ENCODE assay signal across 9 mouse cellular contexts in genomic region chr12:17691320-17691876, GRCm38 (mm10). TPM values are rescaled to one million over a fixed set of nuclear protein-coding genes. Genes with fewer than 3 reads are reported as not detected.
DNase-seq lines count a peak whose midpoint lies in the region; ATAC-seq lines count a peak whose summit lies in the region.
"Had no signal": no experiment of that assay in that cellular context is flagged by ENCODE, and none has a peak within 500 bp of the region (broad histone marks: within the 10 kb centered on the region; RNA-seq: fewer than 3 reads in every experiment).

No protein-coding gene starts in this region.

- peaks cover 40% of the 10 kb centered on the region for H3K27me3 ChIP-seq in erythroblast, embryonic 14.5 days (ENCODE audit: control insufficient read depth)
- H3K27me3 ChIP-seq in forebrain, embryonic 10.5 days (ENCODE audit: poor library complexity, severe bottlenecking): peaks cover 4% of the 10 kb centered on the region; the same call in 1 of the 2 replicates
- H3K27me3 ChIP-seq in intestine, embryonic 14.5 days (replicated peaks; ENCODE audit: control insufficient read depth, insufficient read depth, low read length): no peaks in the 10 kb centered on the region
- peaks cover 19% of the 10 kb centered on the region for H3K27me3 ChIP-seq in liver, embryonic 16.5 days (ENCODE audit: control insufficient read depth, insufficient read depth, low read depth, low read length)
- H3K27me3 ChIP-seq in neural tube, embryonic 15.5 days (replicated peaks): 0 out of 2 replicates have a peak, but pooled peaks cover 3% of the 10 kb centered on the region

- H3K9ac ChIP-seq in intestine, embryonic 14.5 days (ENCODE audit: low read length): peak overlapping the region; percentile 63
- peak overlapping the region; percentile 72 for H3K9ac ChIP-seq in liver, embryonic 16.5 days (ENCODE audit: low read depth, low read length)
- H3K9ac ChIP-seq in neural tube, embryonic 15.5 days (replicated peaks): peak overlapping the region; percentile 75

- H3K9me3 ChIP-seq in erythroblast, embryonic 14.5 days (ENCODE audit: control insufficient read depth, low read length): peaks cover 2% of the 10 kb centered on the region; the same call in 1 of the 2 replicates
- no peaks in the 10 kb centered on the region for H3K9me3 ChIP-seq in forebrain, embryonic 10.5 days
- no peaks in the 10 kb centered on the region for H3K9me3 ChIP-seq in intestine, embryonic 14.5 days (ENCODE audit: control insufficient read depth, low read length)
- H3K9me3 ChIP-seq in liver, embryonic 16.5 days (replicated peaks; ENCODE audit: control insufficient read depth, low read length): no peaks in the 10 kb centered on the region
- no peaks in the 10 kb centered on the region for H3K9me3 ChIP-seq in neural tube, embryonic 15.5 days (replicated peaks)

- no peak for ATAC-seq in erythroblast, adult 5-6 weeks (replicated peaks; ENCODE audit: low FRiP score, poor library complexity, severe bottlenecking)
- ATAC-seq in intestine, embryonic 14.5 days (replicated peaks; ENCODE audit: low FRiP score, low TSS enrichment, low read depth): peak; percentile 13; the same call in 1 of the 2 replicates
- ATAC-seq in liver, embryonic 16.5 days (ENCODE audit: low read depth): no peak
- ATAC-seq in neural tube, embryonic 15.5 days (ENCODE audit: low FRiP score): peak; percentile 65

- under 1% methylated on average over 30 of the region's 30 CpGs for WGBS in forebrain, embryonic 10.5 days
- WGBS in intestine, embryonic 14.5 days: 1% methylated on average over 30 of the region's 30 CpGs
- under 1% methylated on average over 27 of the region's 30 CpGs for WGBS in liver, embryonic 16.5 days (ENCODE audit: insufficient replicate concordance)
- under 1% methylated on average over 30 of the region's 30 CpGs for WGBS in neural tube, embryonic 15.5 days

- H3K36me3 ChIP-seq in erythroblast, embryonic 14.5 days (ENCODE audit: control insufficient read depth): no peaks in the 10 kb centered on the region
- H3K36me3 ChIP-seq in forebrain, embryonic 10.5 days (replicated peaks): no peaks in the 10 kb centered on the region
- no peaks in the 10 kb centered on the region for H3K36me3 ChIP-seq in intestine, embryonic 14.5 days (ENCODE audit: control insufficient read depth, insufficient read depth, low read length)
- no peaks in the 10 kb centered on the region for H3K36me3 ChIP-seq in liver, embryonic 16.5 days (ENCODE audit: control insufficient read depth, insufficient read depth)
- H3K36me3 ChIP-seq in neural tube, embryonic 15.5 days: no peaks in the 10 kb centered on the region
- H3K36me3 ChIP-seq: G1E had no signal

- peak; percentile 48 for DNase-seq in adrenal gland, adult 2 months
- no peak for DNase-seq in forebrain, embryonic 10.5 days (ENCODE audit: extremely low spot score, low spot score)
- DNase-seq in intestine, embryonic 14.5 days (ENCODE audit: low spot score): peak; percentile 81
- no peak for DNase-seq in frontal cortex, postnatal 25 days (ENCODE audit: low spot score in 2 of 2)

- peak overlapping the region; percentile 90 for H3K27ac ChIP-seq in forebrain, embryonic 10.5 days
- H3K27ac ChIP-seq in intestine, embryonic 14.5 days (ENCODE audit: low read depth): no peak overlapping the region
- no peak overlapping the region for H3K27ac ChIP-seq in liver, embryonic 16.5 days (ENCODE audit: low read length)
- peak overlapping the region; percentile 71; the same call in 1 of the 2 replicates for H3K27ac ChIP-seq in neural tube, embryonic 15.5 days (replicated peaks)

- peak overlapping the region; percentile 67 for H3K4me3 ChIP-seq in erythroblast, embryonic 14.5 days (replicated peaks)
- H3K4me3 ChIP-seq in forebrain, embryonic 10.5 days: peak overlapping the region; percentile 83
- peak overlapping the region; percentile 79 for H3K4me3 ChIP-seq in intestine, embryonic 14.5 days (ENCODE audit: low read depth, low read length)
- H3K4me3 ChIP-seq in liver, embryonic 16.5 days (ENCODE audit: low read depth, low read length): peak overlapping the region; percentile 73
- H3K4me3 ChIP-seq in neural tube, embryonic 15.5 days (replicated peaks): peak overlapping the region; percentile 79

- H3K4me2 ChIP-seq in intestine, embryonic 14.5 days (ENCODE audit: low read length): peak overlapping the region; percentile 93
- H3K4me2 ChIP-seq in liver, embryonic 16.5 days (ENCODE audit: low read depth, low read length): peak overlapping the region; percentile 90
- peak overlapping the region; percentile 96 for H3K4me2 ChIP-seq in neural tube, embryonic 15.5 days

- H3K4me1 ChIP-seq in erythroblast, embryonic 14.5 days (ENCODE audit: control insufficient read depth): peaks cover 21% of the 10 kb centered on the region
- peaks cover 60% of the 10 kb centered on the region for H3K4me1 ChIP-seq in forebrain, embryonic 10.5 days
- H3K4me1 ChIP-seq in intestine, embryonic 14.5 days (replicated peaks; ENCODE audit: control insufficient read depth, insufficient read depth, low read length): peaks cover 13% of the 10 kb centered on the region
- H3K4me1 ChIP-seq in liver, embryonic 16.5 days (ENCODE audit: control insufficient read depth, low read depth, low read length): peaks cover 21% of the 10 kb centered on the region
- H3K4me1 ChIP-seq in neural tube, embryonic 15.5 days: peaks cover 23% of the 10 kb centered on the region

RNA-seq across cellular contexts. Expression of gene Hpcal1, which starts 0.7 kb away (rescaled TPM):
- polyA plus RNA-seq in erythroblast, embryonic 14.5 days (2012): 0.07 and 0.10 TPM in 2 replicates
- 23.8 and 30.3 TPM in 2 replicates for total RNA-seq in erythroblast, adult 5-6 weeks (2015; ENCODE audit: low replicate concordance)
- total RNA-seq in erythroblast, adult 5-6 weeks (2017; ENCODE audit: low replicate concordance): 4.3 and 7.4 TPM in 2 replicates
- 10 to 100 TPM; 24.2 to 26.0 TPM for total RNA-seq in adrenal gland, adult 2 months (2021)
- 31.7 and 33.5 TPM in 2 replicates for polyA plus RNA-seq in adrenal gland, adult 2 months (2012; rRNA removed)
- polyA plus RNA-seq in forebrain, embryonic 10.5 days (2016; fragmentation: Nextera tagmentation; extraction: Ambion mirVana): 36.7 and 36.8 TPM in 2 replicates
- polyA plus RNA-seq in intestine, embryonic 14.5 days (2014; fragmentation: Nextera tagmentation; extraction: Ambion mirVana): 42.9 and 48.6 TPM in 2 replicates
- 22.2 and 23.6 TPM in 2 replicates for polyA plus RNA-seq in liver, embryonic 16.5 days (2015; fragmentation: Nextera tagmentation; extraction: Ambion mirVana)
- 130 and 133 TPM in 2 replicates for polyA plus RNA-seq in neural tube, embryonic 15.5 days (2015; fragmentation: Nextera tagmentation; extraction: Ambion mirVana)
- total RNA-seq: G1E had no signal
- polyA plus RNA-seq: G1E had no signal

Comparison
In these comparisons a context has a peak if more than half of its experiments do, and no peak if none do; other contexts are left out.
1. ATAC-seq: peak in intestine, embryonic 14.5 days (single experiment) and neural tube, embryonic 15.5 days (single experiment); none in erythroblast, adult 5-6 weeks (single experiment) and liver, embryonic 16.5 days (single experiment).
2. DNase-seq: peak in adrenal gland, adult 2 months (single experiment) and intestine, embryonic 14.5 days (single experiment); none in forebrain, embryonic 10.5 days (single experiment) and frontal cortex, postnatal 25 days (0 of 2).
3. H3K27ac ChIP-seq: peak in forebrain, embryonic 10.5 days (single experiment) and neural tube, embryonic 15.5 days (single experiment); none in intestine, embryonic 14.5 days (single experiment) and liver, embryonic 16.5 days (single experiment).
4. RNA of gene Hpcal1, which starts 0.7 kb away (polyA plus RNA-seq): 130 to 133 TPM in neural tube, embryonic 15.5 days, 42.9 to 48.6 TPM in intestine, embryonic 14.5 days, 36.7 to 36.8 TPM in forebrain, embryonic 10.5 days, 31.7 to 33.5 TPM in adrenal gland, adult 2 months and 22.2 to 23.6 TPM in liver, embryonic 16.5 days; 0.07 to 0.10 TPM in erythroblast, embryonic 14.5 days; every median in the first group is over 10 times any median in the second.
5. Peak in every context shown above with its lines, with median percentiles within 50 percentile points of each other: H3K4me3 ChIP-seq, H3K4me2 ChIP-seq and H3K9ac ChIP-seq.